Mouse (Mus musculus) CH12.LX (cell line): Measurements from ENCODE around the gene Acer3. TPM values are rescaled to one million over a fixed set of nuclear protein-coding genes. Genes with fewer than 3 reads are reported as not detected.

Experiments
- DNase-seq: peaks from one replicate; pipeline ENCODE4 v3.0.0-alpha.2; 2013; ENCODE audit errors: extremely low read depth
- H3K27ac ChIP-seq: 2 replicates; pipeline ENCODE4 v1.5.1; 2012; ENCODE audit warnings: low read depth, mild to moderate bottlenecking, control low read depth, moderate library complexity; ENCODE audit not compliant: insufficient read depth
- H3K27me3 ChIP-seq: replicated peaks from 2 replicates; pipeline ENCODE3; 2012; ENCODE audit warnings: inconsistent platforms
- H3K36me3 ChIP-seq, 2 experiments: replicated peaks in 1 of 2; 2 replicates each; pipeline versions ENCODE3 to v1.6.1; 2012; ENCODE audit warnings: inconsistent platforms in 1 of 2, low read length in 1 of 2, mild to moderate bottlenecking in 1 of 2, mixed read lengths in 1 of 2, moderate library complexity in 1 of 2; ENCODE audit not compliant: control insufficient read depth in 1 of 2, insufficient read depth in 1 of 2
- H3K4me1 ChIP-seq, 2 experiments: 2 replicates each; pipeline ENCODE4 v1.6.1; 2012; ENCODE audit warnings: inconsistent platforms in 1 of 2, moderate library complexity in 1 of 2; ENCODE audit not compliant: insufficient read depth in 2 of 2, control insufficient read depth in 1 of 2
- H3K4me2 ChIP-seq: 2 replicates; pipeline ENCODE4 v1.6.1; 2012; ENCODE audit warnings: low read depth, mild to moderate bottlenecking, control low read depth; ENCODE audit not compliant: poor library complexity, insufficient read depth, severe bottlenecking
- H3K4me3 ChIP-seq, 3 experiments: fragments of 150-350 bp in 1 of 3; sonication (generic) in 1 of 3; replicated peaks in 1 of 3; 2 replicates each; pipeline versions ENCODE3 to v1.5.1; 2011 to 2012; ENCODE audit warnings: low read depth in 2 of 3, low read length in 2 of 3, mild to moderate bottlenecking in 2 of 3, moderate library complexity in 2 of 3, control low read depth in 1 of 3, improper control_type of control experiment in 1 of 3, inconsistent platforms in 1 of 3, mixed read lengths in 1 of 3; ENCODE audit not compliant: poor library complexity in 1 of 3
- H3K79me2 ChIP-seq: replicated peaks from 2 replicates; pipeline ENCODE4 v1.6.1; 2012; ENCODE audit warnings: mild to moderate bottlenecking, moderate library complexity; ENCODE audit not compliant: control insufficient read depth, poor library complexity, insufficient read depth, severe bottlenecking; ENCODE audit errors: extremely low read depth
- H3K9ac ChIP-seq: 2 replicates; pipeline ENCODE4 v1.6.1; 2012; ENCODE audit warnings: low read depth, mild to moderate bottlenecking, control low read depth, moderate library complexity; ENCODE audit not compliant: insufficient read depth
- H3K9me3 ChIP-seq: replicated peaks from 2 replicates; pipeline ENCODE3; 2012; ENCODE audit warnings: low read length, inconsistent platforms, mixed read lengths
- BHLHE40 ChIP-seq: IDR thresholded peaks from 2 replicates; pipeline ENCODE4 v1.6.1; 2011; ENCODE audit warnings: mild to moderate bottlenecking, low read depth, low read length, improper control_type of control experiment
- CHD1 ChIP-seq: IDR thresholded peaks from 2 replicates; pipeline ENCODE4 v1.6.1; 2012; ENCODE audit warnings: low read depth, low read length, improper control_type of control experiment, inconsistent platforms
- CHD2 ChIP-seq: IDR thresholded peaks from 2 replicates; pipeline ENCODE4 v1.6.1; 2011; ENCODE audit warnings: low read length, improper control_type of control experiment
- ELF1 ChIP-seq: IDR thresholded peaks from 2 replicates; pipeline ENCODE4 v1.6.1; 2014; ENCODE audit warnings: low read depth, mild to moderate bottlenecking, inconsistent platforms, low read length, improper control_type of control experiment
- EP300 ChIP-seq: IDR thresholded peaks from 2 replicates; pipeline ENCODE4 v1.6.1; 2011; ENCODE audit warnings: low read length, improper control_type of control experiment
- HCFC1 ChIP-seq: IDR thresholded peaks from 2 replicates; pipeline ENCODE4 v1.6.1; 2012; ENCODE audit warnings: low read depth, mild to moderate bottlenecking, inconsistent platforms, low read length, improper control_type of control experiment
- JUN ChIP-seq: IDR thresholded peaks from 2 replicates; pipeline ENCODE4 v1.6.1; 2011; ENCODE audit warnings: low read depth, mild to moderate bottlenecking, low read length, improper control_type of control experiment, moderate library complexity; ENCODE audit not compliant: insufficient read depth
- JUND ChIP-seq: conservative IDR thresholded peaks from 2 replicates; pipeline ENCODE4 v1.6.1; 2011; ENCODE audit warnings: low read depth, low read length, improper control_type of control experiment
- KAT2A ChIP-seq: IDR thresholded peaks from 2 replicates; pipeline ENCODE4 v1.6.1; 2012; ENCODE audit warnings: low read length, improper control_type of control experiment, inconsistent platforms; ENCODE audit not compliant: insufficient replicate concordance
- MAFK ChIP-seq: IDR thresholded peaks from 2 replicates; pipeline ENCODE4 v1.6.1; 2011; ENCODE audit warnings: low read length, improper control_type of control experiment; ENCODE audit not compliant: insufficient replicate concordance
- MYC ChIP-seq: IDR thresholded peaks from 2 replicates; pipeline ENCODE4 v1.6.1; 2011; ENCODE audit warnings: low read depth, mild to moderate bottlenecking, improper control_type of control experiment, low read length
- PAX5 ChIP-seq: IDR thresholded peaks from 2 replicates; pipeline ENCODE4 v1.6.1; 2012; ENCODE audit warnings: low read length, inconsistent platforms, mixed read lengths
- POLR2A ChIP-seq: IDR thresholded peaks from 2 replicates; pipeline ENCODE4 v1.6.1; 2011; ENCODE audit warnings: low read depth, mild to moderate bottlenecking, improper control_type of control experiment, low read length
- RAD21 ChIP-seq: IDR thresholded peaks from 2 replicates; pipeline ENCODE4 v1.6.1; 2011; ENCODE audit warnings: low read depth, mild to moderate bottlenecking, low read length, improper control_type of control experiment, moderate library complexity
- RCOR1 ChIP-seq: conservative IDR thresholded peaks from 2 replicates; pipeline ENCODE4 v1.6.1; 2012; ENCODE audit warnings: low read depth, mild to moderate bottlenecking, inconsistent platforms, low read length, improper control_type of control experiment
- TCF12 ChIP-seq: IDR thresholded peaks from 2 replicates; pipeline ENCODE4 v1.6.1; 2014; ENCODE audit warnings: low read depth, mild to moderate bottlenecking, inconsistent platforms, low read length, improper control_type of control experiment
- USF1 ChIP-seq: IDR thresholded peaks from 2 replicates; pipeline ENCODE4 v1.6.1; 2014; ENCODE audit warnings: low read depth, mild to moderate bottlenecking, inconsistent platforms, low read length, improper control_type of control experiment
- USF2 ChIP-seq: conservative IDR thresholded peaks from 2 replicates; pipeline ENCODE4 v1.6.1; 2011; ENCODE audit warnings: low read depth, low read length, improper control_type of control experiment
- ZC3H11A ChIP-seq: IDR thresholded peaks from 2 replicates; pipeline ENCODE4 v1.6.1; 2012; ENCODE audit warnings: low read depth, mild to moderate bottlenecking, inconsistent platforms, low read length, improper control_type of control experiment
- ZKSCAN1 ChIP-seq: IDR thresholded peaks from 2 replicates; pipeline ENCODE4 v1.6.1; 2012; ENCODE audit warnings: low read depth, inconsistent platforms, low read length, improper control_type of control experiment, borderline replicate concordance
- ZMIZ1 ChIP-seq: IDR thresholded peaks from 2 replicates; pipeline ENCODE4 v1.6.1; 2012; ENCODE audit warnings: low read depth, mild to moderate bottlenecking, inconsistent platforms, low read length, improper control_type of control experiment
- ZNF384 ChIP-seq: IDR thresholded peaks from 2 replicates; pipeline ENCODE4 v1.6.1; 2012; ENCODE audit warnings: low read depth, low read length, improper control_type of control experiment, inconsistent platforms
- dilution Hi-C: fragments of 300-500 bp; cut with MboI; formaldehyde crosslinking; loops from 2 replicates; pipeline ENCODE4 v1.14.3; 2020; ENCODE audit warnings: low sequenced_read_pairs; ENCODE audit not compliant: extremely low pct_unique_long_range_greater_than_20kb, extremely low pct_ligation_motif_present
- in situ Hi-C: fragments of 300-500 bp; cut with MboI; formaldehyde crosslinking; loops from 3 replicates; pipeline ENCODE4 v1.14.3; 2019; ENCODE audit warnings: low sequenced_read_pairs, low pct_ligation_motif_present, low pct_unique_long_range_greater_than_20kb, mixed read lengths
- polyA plus RNA-seq: library from polyadenylated mRNA; unstranded; fragments of >175 nt; gene quantifications from 2 replicates; pipeline ENCODE4 v1.2.1, GENCODE M21; 2012; ENCODE audit warnings: low read depth; ENCODE audit not compliant: insufficient read length
- total RNA-seq, 2 experiments: library from RNA; depleted of rRNA; stranded (reverse); fragments of 300-350 nt in 1 of 2; fragments of >200 nt in 1 of 2; gene quantifications; 2 replicates each; pipeline ENCODE4 v1.2.3; 2012 to 2014

The Acer3 gene
- total and polyA plus RNA-seq, 3 experiments: 10.7 to 16.6 (median 14.4) TPM

GRCm38 (mm10) chr7:98333507-98333906 lies 12.5 kb upstream of the Acer3 start:
- dilution Hi-C loops: no loop called here
- H3K4me1 ChIP-seq: peaks cover 2 to 10% of the 10 kb centered on the region in 2 experiments; a peak in 3 of 4 replicates

DNA sequence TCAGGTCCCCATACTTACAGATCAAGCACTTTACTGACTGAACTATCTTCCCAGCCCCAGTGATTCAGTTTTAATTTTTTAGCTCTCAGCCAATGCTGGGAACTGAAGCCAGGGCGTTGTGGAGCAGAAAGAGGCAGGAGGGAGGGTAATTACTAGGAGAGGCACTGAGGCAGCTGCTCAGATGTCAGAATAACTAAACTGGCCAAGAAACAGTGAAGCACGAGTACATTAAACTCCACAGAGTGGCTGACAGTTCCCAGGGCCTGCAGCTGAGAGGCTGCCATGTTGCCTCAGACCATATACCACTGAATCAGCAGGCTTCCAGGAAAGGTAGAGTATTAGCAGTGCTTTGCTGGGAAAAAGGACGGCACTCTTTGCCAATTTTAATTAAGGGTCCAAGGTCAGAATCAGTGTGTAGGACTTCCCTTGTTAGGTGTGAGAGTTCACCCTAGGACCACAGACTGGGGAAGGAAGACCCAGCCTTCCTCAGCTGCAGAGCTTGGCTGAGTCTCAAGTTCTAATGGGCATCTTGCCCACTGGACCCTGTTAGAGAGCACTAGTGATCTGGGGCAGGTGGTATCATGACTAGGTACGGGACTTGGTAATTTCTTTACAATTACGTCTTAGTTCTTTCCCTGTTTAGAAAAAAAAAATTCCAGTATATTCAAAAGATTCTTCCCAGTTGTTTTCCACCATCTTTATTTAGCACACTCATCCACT lies 11.8 kb upstream of the Acer3 start:
- Histone ChIP-seq H3K4me2 (no peak overlapping the region), H3K4me1 (peaks cover 2 to 10% of the 10 kb centered on the region in 2 experiments; a peak in 3 of 4 replicates), H3K9me3 (no peaks in the 10 kb centered on the region), H3K36me3 (no peaks in the 10 kb centered on the region), H3K27me3 (no peaks in the 10 kb centered on the region), H3K9ac (no peak overlapping the region), H3K27ac (no peak overlapping the region), H3K4me3 (no peak overlapping the region), H3K79me2 (no peaks in the 10 kb centered on the region)
- DNase-seq: no peak
- no peak for TF ChIP-seq USF2
- no peak for TF ChIP-seq ZNF384
- TF ChIP-seq ZMIZ1: no peak
- TF ChIP-seq ELF1: no peak
- TF ChIP-seq RCOR1: no peak
- no peak for TF ChIP-seq PAX5
- TF ChIP-seq JUN: no peak
- no peak for TF ChIP-seq BHLHE40
- TF ChIP-seq ZKSCAN1: no peak
- TF ChIP-seq JUND: no peak
- no peak for TF ChIP-seq MAFK
- no peak for TF ChIP-seq CHD2
- TF ChIP-seq EP300: no peak
- TF ChIP-seq MYC: no peak
- no peak for TF ChIP-seq ZC3H11A
- in situ Hi-C loops: no loop called here
- dilution Hi-C loops: no loop called here

More at GRCm38 (mm10) chr7:98333507-98333906, 12.5 kb upstream of the Acer3 start:
- H3K27ac ChIP-seq: no peak overlapping the region
- TF ChIP-seq CHD1: no peak
- TF ChIP-seq RAD21: no peak
- no peak for TF ChIP-seq POLR2A
- TF ChIP-seq USF1: no peak
- TF ChIP-seq HCFC1: no peak
- no peak for TF ChIP-seq KAT2A
- TF ChIP-seq TCF12: no peak
- no peak overlapping the region for H3K4me2 ChIP-seq
- H3K79me2 ChIP-seq: no peaks in the 10 kb centered on the region
- DNase-seq: no peak
- H3K9ac ChIP-seq: no peak overlapping the region
- no peak overlapping the region for H3K4me3 ChIP-seq
- H3K36me3 ChIP-seq: no peaks in the 10 kb centered on the region
- no peaks in the 10 kb centered on the region for H3K27me3 ChIP-seq
- H3K9me3 ChIP-seq: no peaks in the 10 kb centered on the region
- in situ Hi-C loops: no loop called here
